Mouse (Mus musculus) neural tube, embryonic 13.5 days (tissue): ENCODE measurements at regions not wholly inside any gene's neighbourhood (a gene's known extent, or its start where the extent isn't known, plus 50 kb on each side); places are given as distances from the start of the nearest gene placed in this dataset.

Experiments
- ATAC-seq: fragments of 200-750 bp; cut with Nextera tagmentation; 2 replicates; pipeline ENCODE4 v1.8.0; 2017; ENCODE audit warnings: low read depth, mild to moderate bottlenecking, moderate TSS enrichment, moderate library complexity
- H3K27ac ChIP-seq: fragments of 300-500 bp; sonication (generic); replicated peaks from 2 replicates; pipeline ENCODE4 v1.5.1; 2015; ENCODE audit warnings: moderate library complexity, mild to moderate bottlenecking, inconsistent platforms
- H3K27me3 ChIP-seq: fragments of 300-500 bp; sonication (generic); 2 replicates; pipeline ENCODE4 v1.6.1; 2015; ENCODE audit warnings: mild to moderate bottlenecking, inconsistent platforms
- H3K36me3 ChIP-seq: fragments of 300-500 bp; sonication (generic); 2 replicates; pipeline ENCODE4 v1.6.1; 2015; ENCODE audit warnings: mild to moderate bottlenecking, inconsistent platforms
- H3K4me1 ChIP-seq: fragments of 300-500 bp; sonication (generic); replicated peaks from 2 replicates; pipeline ENCODE4 v1.6.1; 2015; ENCODE audit warnings: inconsistent platforms
- H3K4me2 ChIP-seq: fragments of 300-500 bp; sonication (generic); 2 replicates; pipeline ENCODE4 v1.6.1; 2015; ENCODE audit warnings: inconsistent platforms, mild to moderate bottlenecking, moderate library complexity
- H3K4me3 ChIP-seq: fragments of 300-500 bp; sonication (generic); 2 replicates; pipeline ENCODE4 v1.5.1; 2015; ENCODE audit warnings: mild to moderate bottlenecking, inconsistent platforms
- H3K9ac ChIP-seq: fragments of 300-500 bp; sonication (generic); 2 replicates; pipeline ENCODE4 v1.6.1; 2015; ENCODE audit warnings: moderate library complexity, mild to moderate bottlenecking, inconsistent platforms
- H3K9me3 ChIP-seq: fragments of 300-500 bp; sonication (generic); 2 replicates; pipeline ENCODE4 v1.6.1; 2016; ENCODE audit warnings: inconsistent platforms
- WGBS: fragments of 180-500 bp; shearing (Covaris S2); methylation state at CpG from one replicate; pipeline ENCODE4 v1.1.7; 2015; 5-methylcytosine and 5-hydroxymethylcytosine counted together

DNA sequence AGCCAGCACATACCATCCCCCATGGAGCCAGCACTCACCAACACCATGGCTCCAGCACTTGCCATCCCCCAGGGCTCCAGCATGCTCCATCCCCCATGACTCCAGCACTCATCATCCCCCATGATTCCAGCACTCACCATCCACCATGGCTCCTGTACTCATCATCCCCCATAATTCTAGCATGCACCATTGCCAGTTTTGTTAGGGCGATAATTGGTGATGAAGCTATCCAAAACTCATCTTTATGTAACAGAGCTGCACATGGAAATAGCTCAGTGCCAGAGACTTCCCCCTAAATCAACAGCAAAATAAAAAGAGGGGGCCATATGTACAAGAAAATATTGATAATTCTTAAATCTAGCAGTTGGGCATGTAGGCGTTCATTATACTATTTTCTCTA, 188.9 kb upstream of the Gadl1 start:
- H3K4me3 ChIP-seq: no peak overlapping the region
- 95% methylated on average over 2 of the region's 2 CpGs for WGBS
- no peak for ATAC-seq
- H3K9me3 ChIP-seq: peaks cover 8% of the 10 kb centered on the region
- H3K4me1 ChIP-seq: peaks cover 5% of the 10 kb centered on the region
- H3K27ac ChIP-seq: no peak overlapping the region
- no peaks in the 10 kb centered on the region for H3K36me3 ChIP-seq
- H3K4me2 ChIP-seq: no peak overlapping the region
- H3K9ac ChIP-seq: no peak overlapping the region
- no peaks in the 10 kb centered on the region for H3K27me3 ChIP-seq

DNA sequence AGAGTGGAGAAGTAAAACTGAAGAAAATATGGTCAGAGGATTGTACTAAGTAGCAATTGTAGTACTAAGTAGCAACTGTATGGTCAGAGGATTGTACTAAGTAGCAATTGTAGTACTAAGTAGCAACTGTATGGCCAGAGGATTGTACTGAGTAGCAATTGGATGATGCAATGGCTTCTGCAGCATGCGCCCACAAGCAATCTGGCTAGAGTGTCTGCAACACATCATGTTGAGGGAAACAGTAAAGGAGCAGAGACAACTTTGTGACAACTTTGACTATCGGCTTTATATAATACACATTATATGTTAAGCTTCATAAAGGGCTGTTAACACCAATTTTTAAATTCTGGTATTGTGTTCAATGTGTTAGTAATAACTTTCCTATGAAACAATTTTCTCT, 188.4 kb upstream of the Gadl1 start:
- Histone ChIP-seq H3K9me3 (peaks cover 12% of the 10 kb centered on the region), H3K4me2 (no peak overlapping the region), H3K27ac (no peak overlapping the region), H3K27me3 (no peaks in the 10 kb centered on the region), H3K4me1 (peaks cover 5% of the 10 kb centered on the region), H3K4me3 (no peak overlapping the region), H3K36me3 (no peaks in the 10 kb centered on the region), H3K9ac (no peak overlapping the region)
- WGBS: 96% methylated on average over 2 of the region's 2 CpGs
- no peak for ATAC-seq

DNA sequence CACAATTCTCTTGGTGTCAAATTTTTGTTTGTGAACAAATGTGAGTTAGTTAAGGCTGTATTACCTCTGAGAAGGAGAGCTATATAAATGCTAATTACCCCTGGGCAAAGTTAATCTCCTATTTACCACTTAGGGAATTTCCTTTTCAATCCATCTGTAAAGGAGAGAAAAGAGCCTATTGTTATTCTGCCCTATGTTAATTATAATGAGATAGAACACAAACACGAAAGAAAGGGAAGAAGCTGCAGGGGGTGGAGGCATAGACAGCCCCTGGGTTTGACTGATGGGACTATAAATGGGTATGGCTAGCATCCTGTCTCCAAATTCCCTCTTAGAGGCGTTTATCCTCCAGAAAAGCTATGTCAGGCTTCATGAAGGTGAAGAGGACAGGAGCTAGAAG, 185.2 kb upstream of the Gadl1 start:
- Histone ChIP-seq H3K9ac (no peak overlapping the region), H3K9me3 (peaks cover 12% of the 10 kb centered on the region), H3K27ac (0 out of 2 replicates have a peak overlapping the region, but pooled peaks have one; percentile 7), H3K4me2 (no peak overlapping the region), H3K27me3 (no peaks in the 10 kb centered on the region), H3K36me3 (no peaks in the 10 kb centered on the region), H3K4me3 (no peak overlapping the region), H3K4me1 (peaks cover 13% of the 10 kb centered on the region)
- 0% methylated on average over 2 of the region's 2 CpGs for WGBS
- no peak for ATAC-seq

DNA sequence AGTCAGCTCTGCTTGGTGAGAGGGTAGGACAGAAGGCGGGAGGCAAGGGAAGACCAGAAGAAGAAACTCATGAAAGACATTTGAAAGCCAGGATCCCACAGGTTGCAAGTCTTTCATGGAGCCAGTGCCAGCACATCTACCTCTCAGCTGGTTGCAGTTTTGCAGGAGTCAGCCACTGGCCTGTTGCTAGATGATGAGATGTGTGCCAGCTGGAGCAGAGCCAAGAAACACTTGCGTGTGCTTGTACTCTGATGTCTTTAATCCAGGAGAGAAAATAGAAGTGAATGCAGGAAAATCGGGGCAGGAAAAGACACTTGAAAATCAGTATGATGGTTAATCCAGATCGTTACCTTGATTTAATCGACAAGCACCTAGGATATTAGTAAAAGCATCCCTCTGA, 181.9 kb upstream of the Gadl1 start:
- no peaks in the 10 kb centered on the region for H3K27me3 ChIP-seq
- H3K9ac ChIP-seq: no peak overlapping the region
- H3K27ac ChIP-seq: no peak overlapping the region
- ATAC-seq: no peak
- no peaks in the 10 kb centered on the region for H3K36me3 ChIP-seq
- H3K4me1 ChIP-seq: peaks cover 13% of the 10 kb centered on the region
- peaks cover 12% of the 10 kb centered on the region; the same call in 1 of the 2 replicates for H3K9me3 ChIP-seq
- H3K4me3 ChIP-seq: no peak overlapping the region
- H3K4me2 ChIP-seq: no peak overlapping the region
- 76% methylated on average over 5 of the region's 5 CpGs for WGBS

DNA sequence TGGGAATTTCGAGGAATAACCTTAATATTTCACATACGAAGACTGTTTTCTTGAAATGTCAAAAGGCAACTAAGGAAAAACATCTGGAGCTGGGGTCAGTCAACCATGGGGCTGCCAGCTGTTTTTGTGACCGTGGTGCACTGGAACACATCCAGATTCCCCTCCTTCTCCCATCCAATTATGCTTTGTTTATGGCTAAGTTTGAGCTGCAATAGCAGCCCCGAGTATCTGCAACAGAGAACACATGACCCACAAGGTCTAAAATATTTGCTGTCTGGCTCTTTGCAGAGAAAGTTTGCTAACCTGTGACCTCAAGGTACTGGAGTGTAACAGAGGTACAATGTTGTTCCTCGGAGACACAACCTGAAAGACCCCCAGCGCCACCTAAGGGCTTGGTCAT, 177.7 kb upstream of the Gadl1 start:
- Histone ChIP-seq H3K36me3 (no peaks in the 10 kb centered on the region), H3K27ac (no peak overlapping the region), H3K4me1 (peaks cover 7% of the 10 kb centered on the region), H3K9ac (no peak overlapping the region), H3K4me2 (no peak overlapping the region), H3K9me3 (no peaks in the 10 kb centered on the region), H3K4me3 (no peak overlapping the region), H3K27me3 (no peaks in the 10 kb centered on the region)
- ATAC-seq: no peak
- 54% methylated on average over 6 of the region's 6 CpGs for WGBS

DNA sequence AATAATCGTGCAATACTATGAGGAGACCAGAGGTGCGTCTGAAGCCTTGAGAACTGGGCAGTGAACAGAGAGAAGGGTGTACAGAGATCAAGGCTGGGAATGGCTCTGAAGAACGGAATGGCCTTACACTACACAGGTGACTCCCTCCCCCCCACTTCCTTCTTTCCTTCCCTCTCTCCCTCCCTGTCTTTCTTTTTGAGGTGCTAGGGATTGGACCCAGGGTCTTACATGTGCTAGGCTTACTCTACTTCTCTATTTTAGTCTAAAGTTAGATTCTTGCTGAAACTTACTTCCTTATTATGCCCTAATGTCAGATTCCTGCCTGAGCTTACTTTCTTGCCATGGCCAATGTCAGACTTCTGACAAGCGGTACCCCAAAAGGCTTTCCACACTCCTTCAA, 176.2 kb upstream of the Gadl1 start:
- no peak overlapping the region for H3K27ac ChIP-seq
- 90% methylated on average over 4 of the region's 4 CpGs for WGBS
- H3K4me3 ChIP-seq: no peak overlapping the region
- no peaks in the 10 kb centered on the region for H3K36me3 ChIP-seq
- ATAC-seq: no peak
- no peak overlapping the region for H3K9ac ChIP-seq
- H3K4me1 ChIP-seq: no peaks in the 10 kb centered on the region; the same call in 1 of the 2 replicates
- H3K27me3 ChIP-seq: no peaks in the 10 kb centered on the region
- H3K9me3 ChIP-seq: no peaks in the 10 kb centered on the region
- no peak overlapping the region for H3K4me2 ChIP-seq

DNA sequence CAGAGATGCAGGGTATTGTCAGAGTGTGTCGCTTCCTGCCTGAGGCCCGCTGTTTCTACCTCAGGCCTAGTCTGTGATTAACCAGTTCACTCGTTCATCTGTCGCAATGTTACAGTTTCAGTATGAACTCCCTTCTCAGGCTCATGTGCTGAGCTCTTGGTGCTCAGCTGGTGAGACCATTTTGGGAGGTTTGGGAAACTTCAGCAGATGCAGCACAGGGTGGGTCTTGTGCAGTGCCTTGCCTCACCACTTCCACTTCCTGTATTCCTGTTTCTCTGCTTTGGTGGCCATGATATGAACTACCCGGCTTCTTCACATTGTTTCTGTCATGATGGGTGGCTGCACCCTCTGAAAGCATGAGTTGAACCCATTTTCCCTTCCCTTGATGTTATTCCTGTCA, 169.3 kb upstream of the Gadl1 start:
- Histone ChIP-seq H3K4me2 (no peak overlapping the region), H3K36me3 (no peaks in the 10 kb centered on the region), H3K9me3 (no peaks in the 10 kb centered on the region), H3K4me1 (no peaks in the 10 kb centered on the region), H3K9ac (no peak overlapping the region), H3K4me3 (no peak overlapping the region), H3K27me3 (no peaks in the 10 kb centered on the region), H3K27ac (no peak overlapping the region)
- 91% methylated on average over 5 of the region's 5 CpGs for WGBS
- no peak for ATAC-seq

DNA sequence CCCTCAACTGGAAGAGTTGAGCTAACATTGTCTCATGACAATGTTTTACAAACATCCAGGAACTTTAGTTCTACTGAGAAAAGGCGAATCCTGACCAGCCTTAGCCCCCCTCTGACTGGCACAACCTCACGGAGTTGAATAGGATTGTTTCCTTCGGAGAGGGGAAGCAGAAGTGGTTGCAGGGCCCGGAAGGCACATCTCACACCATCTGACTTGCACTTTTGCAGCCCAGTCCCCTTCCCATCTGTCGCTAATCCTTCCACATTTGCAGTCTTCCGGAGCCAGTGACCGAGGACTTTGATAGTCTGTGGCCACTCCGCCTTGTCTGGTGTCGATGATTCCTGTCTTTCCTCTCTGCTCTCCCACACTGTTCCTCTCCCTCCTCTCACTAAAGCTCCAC, 162.8 kb upstream of the Gadl1 start:
- Histone ChIP-seq H3K4me2 (no peak overlapping the region), H3K4me1 (no peaks in the 10 kb centered on the region), H3K27ac (no peak overlapping the region), H3K36me3 (no peaks in the 10 kb centered on the region), H3K9ac (no peak overlapping the region), H3K4me3 (no peak overlapping the region), H3K9me3 (no peaks in the 10 kb centered on the region), H3K27me3 (no peaks in the 10 kb centered on the region)
- ATAC-seq: no peak
- WGBS: 83% methylated on average over 9 of the region's 9 CpGs

DNA sequence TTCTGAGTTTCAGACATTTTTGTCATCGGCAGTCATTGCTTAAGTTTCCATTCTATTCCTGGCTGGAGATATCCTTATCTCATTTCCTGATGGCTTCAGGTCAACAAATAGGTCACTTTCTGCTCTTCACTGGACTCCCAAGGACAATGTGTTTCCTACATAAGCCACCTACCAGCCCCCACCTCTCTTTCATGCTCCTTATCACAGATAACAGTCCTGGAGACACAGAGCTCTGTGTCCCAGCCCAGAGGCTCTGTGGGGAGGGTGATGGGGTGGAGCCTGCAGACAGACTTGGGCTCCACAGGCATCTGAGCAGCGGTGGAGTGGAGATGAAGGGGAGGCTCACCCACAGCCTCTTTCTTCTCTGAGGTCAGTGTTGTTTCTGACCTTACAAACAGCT, 148.8 kb upstream of the Gadl1 start:
- ATAC-seq: no peak
- H3K4me2 ChIP-seq: no peak overlapping the region
- H3K9ac ChIP-seq: no peak overlapping the region
- H3K9me3 ChIP-seq: no peaks in the 10 kb centered on the region
- H3K27ac ChIP-seq: no peak overlapping the region
- no peaks in the 10 kb centered on the region for H3K36me3 ChIP-seq
- no peak overlapping the region for H3K4me3 ChIP-seq
- H3K4me1 ChIP-seq: peaks cover 8% of the 10 kb centered on the region; the same call in 1 of the 2 replicates
- no peaks in the 10 kb centered on the region for H3K27me3 ChIP-seq
- 60% methylated on average over 2 of the region's 2 CpGs for WGBS

DNA sequence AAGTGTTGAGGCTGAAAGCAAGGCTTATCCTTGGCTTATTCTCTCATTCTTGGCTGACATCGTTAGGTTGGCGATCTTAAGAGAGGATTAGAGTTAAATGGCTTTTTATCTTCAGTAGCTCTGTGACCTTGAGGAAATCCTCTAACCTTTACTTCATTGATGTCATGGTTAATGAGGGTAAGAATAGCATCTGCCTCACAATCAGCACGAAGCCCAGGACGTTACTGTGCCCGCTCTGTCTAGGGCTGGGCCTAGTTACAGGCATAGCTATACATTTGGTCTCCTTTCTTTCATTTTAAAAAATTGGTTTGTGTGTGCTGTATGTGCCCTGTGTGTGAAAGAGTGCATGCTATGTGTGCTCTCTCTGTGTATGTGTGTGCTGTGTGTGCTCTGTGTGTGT, 145.1 kb upstream of the Gadl1 start:
- Histone ChIP-seq H3K36me3 (no peaks in the 10 kb centered on the region), H3K4me2 (no peak overlapping the region), H3K27me3 (no peaks in the 10 kb centered on the region), H3K9ac (no peak overlapping the region), H3K27ac (no peak overlapping the region), H3K9me3 (no peaks in the 10 kb centered on the region), H3K4me1 (peaks cover 8% of the 10 kb centered on the region; the same call in 1 of the 2 replicates), H3K4me3 (no peak overlapping the region)
- ATAC-seq: no peak
- WGBS: 75% methylated on average over 5 of the region's 5 CpGs

DNA sequence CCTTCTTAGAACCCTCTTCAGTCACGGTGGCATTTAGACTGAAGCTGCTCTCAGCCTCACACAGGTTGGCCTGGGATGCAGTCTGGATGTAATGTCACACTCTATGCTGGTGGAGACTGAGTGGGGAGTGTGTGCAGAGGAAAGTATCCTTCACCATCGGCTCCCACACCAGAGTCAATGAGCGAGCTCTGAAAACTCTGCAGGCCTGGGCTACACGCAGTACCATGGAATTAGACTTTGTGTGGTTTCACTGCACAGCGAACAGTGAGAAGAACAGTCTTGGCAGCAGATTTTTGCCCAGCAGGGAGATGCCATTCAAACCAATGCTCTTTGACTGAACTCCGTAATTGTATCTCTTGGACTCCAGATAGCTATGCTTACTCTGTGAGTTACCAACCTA, 142.8 kb upstream of the Gadl1 start:
- H3K27me3 ChIP-seq: no peaks in the 10 kb centered on the region
- no peak overlapping the region for H3K4me2 ChIP-seq
- ATAC-seq: no peak
- H3K9ac ChIP-seq: no peak overlapping the region
- no peak overlapping the region for H3K4me3 ChIP-seq
- no peaks in the 10 kb centered on the region for H3K9me3 ChIP-seq
- no peaks in the 10 kb centered on the region for H3K36me3 ChIP-seq
- no peak overlapping the region for H3K27ac ChIP-seq
- no peaks in the 10 kb centered on the region for H3K4me1 ChIP-seq
- 88% methylated on average over 6 of the region's 6 CpGs for WGBS

DNA sequence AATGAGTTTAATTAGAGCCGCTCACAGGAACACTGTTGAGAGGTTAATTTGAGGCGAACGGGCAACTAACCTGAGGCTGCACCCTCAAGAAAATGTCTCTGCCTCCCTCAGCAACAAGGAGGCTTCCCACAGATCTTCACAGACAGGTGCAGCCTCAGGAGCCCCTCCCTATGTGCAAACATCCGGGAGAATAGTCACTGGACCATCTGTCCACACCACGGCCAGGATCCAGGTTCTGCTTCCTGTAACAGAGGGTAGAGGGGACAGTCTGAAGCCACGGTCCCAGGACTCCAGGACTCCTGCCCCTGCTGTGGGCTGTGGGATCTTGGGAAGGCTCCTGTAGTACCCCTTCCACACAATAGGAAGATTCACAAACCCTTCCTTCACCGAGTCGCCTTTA, 134.1 kb upstream of the Gadl1 start:
- no peak for ATAC-seq
- Histone ChIP-seq H3K9ac (no peak overlapping the region), H3K36me3 (no peaks in the 10 kb centered on the region), H3K27ac (peak overlapping the region; percentile 65), H3K4me2 (no peak overlapping the region), H3K9me3 (no peaks in the 10 kb centered on the region), H3K4me1 (peaks cover 30% of the 10 kb centered on the region), H3K4me3 (no peak overlapping the region), H3K27me3 (no peaks in the 10 kb centered on the region)
- WGBS: 74% methylated on average over 8 of the region's 8 CpGs

DNA sequence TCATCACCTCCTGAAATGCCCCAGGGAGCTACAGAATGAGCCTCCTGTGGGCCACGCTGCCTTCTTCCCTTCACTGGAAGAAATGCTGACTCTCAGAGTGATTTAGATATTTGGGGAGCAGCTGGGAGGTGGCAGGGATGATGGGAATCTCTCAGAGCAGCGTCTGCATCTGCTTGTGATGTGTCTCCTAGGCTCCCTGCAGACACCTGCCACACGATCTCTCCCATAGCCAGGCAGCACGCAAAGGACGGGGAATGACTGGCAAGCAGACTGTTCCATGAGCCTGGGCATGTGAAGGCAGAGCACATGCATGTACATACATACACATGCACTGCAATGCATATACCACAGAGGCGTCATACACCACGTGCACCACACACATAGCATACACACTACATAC, 133.4 kb upstream of the Gadl1 start:
- peak overlapping the region; percentile 1; the same call in 1 of the 2 replicates for H3K9ac ChIP-seq
- 54% methylated on average over 7 of the region's 7 CpGs for WGBS
- no peak overlapping the region for H3K4me2 ChIP-seq
- no peak overlapping the region for H3K4me3 ChIP-seq
- peak; percentile 25; the same call in 1 of the 2 replicates for ATAC-seq
- H3K4me1 ChIP-seq: peaks cover 30% of the 10 kb centered on the region
- H3K36me3 ChIP-seq: no peaks in the 10 kb centered on the region
- no peaks in the 10 kb centered on the region for H3K9me3 ChIP-seq
- no peaks in the 10 kb centered on the region for H3K27me3 ChIP-seq
- peak overlapping the region; percentile 65 for H3K27ac ChIP-seq
